Mouse (Mus musculus): ENCODE results near the gene Pde10a.

Gene Pde10a

GRCm38 (mm10) chr17:8592427-8593277, 67.5 kb downstream of the Pde10a start:
- DNase-seq: peak; percentile 93

- peak; percentile 86 for DNase-seq
Observed at GRCm38 (mm10) chr17:8597790-8598189, 72.6 kb downstream of the Pde10a start.

- peak; percentile 62 for DNase-seq
Observed at GRCm38 (mm10) chr17:8602976-8603375, 77.8 kb downstream of the Pde10a start.

GRCm38 (mm10) chr17:8605921-8606320, 80.7 kb downstream of the Pde10a start:
- peak; percentile 51 for DNase-seq

GRCm38 (mm10) chr17:8606695-8607094, 81.5 kb downstream of the Pde10a start:
- no peak for DNase-seq

- DNase-seq: peak; percentile 60
Observed at GRCm38 (mm10) chr17:8611916-8612315, 86.7 kb downstream of the Pde10a start.

GRCm38 (mm10) chr17:8613882-8614551, 88.8 kb downstream of the Pde10a start:
- peak; percentile 89 for DNase-seq

GRCm38 (mm10) chr17:8620346-8620745, 95.2 kb downstream of the Pde10a start:
- DNase-seq: peak; percentile 57

- DNase-seq: peak; percentile 91
Observed at GRCm38 (mm10) chr17:8621105-8621504, 95.9 kb downstream of the Pde10a start.

- DNase-seq: peak; percentile 90
Observed at GRCm38 (mm10) chr17:8621906-8622305, 96.7 kb downstream of the Pde10a start.

- DNase-seq: peak; percentile 36
Observed at GRCm38 (mm10) chr17:8626421-8626820, 101.2 kb downstream of the Pde10a start.

GRCm38 (mm10) chr17:8631701-8632100, 106.5 kb downstream of the Pde10a start:
- peak; percentile 56 for DNase-seq

GRCm38 (mm10) chr17:8633596-8633995, 108.4 kb downstream of the Pde10a start:
- no peak for DNase-seq

- peak; percentile 94 for DNase-seq
Observed at GRCm38 (mm10) chr17:8634476-8634875, 109.3 kb downstream of the Pde10a start.

- peak; percentile 80 for DNase-seq
Observed at GRCm38 (mm10) chr17:8636231-8636630, 111.1 kb downstream of the Pde10a start.

- DNase-seq: peak; percentile 83
Observed at GRCm38 (mm10) chr17:8636691-8637090, 111.5 kb downstream of the Pde10a start.

- peak; percentile 28 for DNase-seq
Observed at GRCm38 (mm10) chr17:8637181-8637580, 112.0 kb downstream of the Pde10a start.

GRCm38 (mm10) chr17:8639703-8640380, 114.7 kb downstream of the Pde10a start:
- peak; percentile 79 for DNase-seq

- peak; percentile 70 for DNase-seq
Observed at GRCm38 (mm10) chr17:8640741-8641480, 115.7 kb downstream of the Pde10a start.

- peak; percentile 40 for DNase-seq
Observed at GRCm38 (mm10) chr17:8641491-8641890, 116.3 kb downstream of the Pde10a start.

- DNase-seq: no peak
Observed at GRCm38 (mm10) chr17:8642356-8642755, 117.2 kb downstream of the Pde10a start.

- no peak for DNase-seq
Observed at GRCm38 (mm10) chr17:8647372-8647871, 122.2 kb downstream of the Pde10a start.
